Mouse (Mus musculus) intestine, postnatal 0 days (tissue): ENCODE data around the gene Cltc. TPM values are rescaled to one million over a fixed set of nuclear protein-coding genes. Genes with fewer than 3 reads are reported as not detected.
A peak's percentile ranks its signal among the peaks of the same experiment; 100 is the strongest.

Experiments
- ATAC-seq: fragments of 200-750 bp; cut with Nextera tagmentation; 2 replicates; pipeline ENCODE4 v1.8.0; 2017; ENCODE audit warnings: mild to moderate bottlenecking, moderate TSS enrichment, moderate library complexity
- H3K27ac ChIP-seq: fragments of 300-500 bp; sonication (generic); 2 replicates; pipeline ENCODE4 v1.5.1; 2014; ENCODE audit warnings: mild to moderate bottlenecking, low read depth, low read length, moderate library complexity
- H3K27me3 ChIP-seq: fragments of 300-500 bp; sonication (generic); replicated peaks from 2 replicates; pipeline ENCODE4 v1.6.1; 2014; ENCODE audit warnings: low read length, mixed read lengths; ENCODE audit not compliant: control insufficient read depth, insufficient read depth
- H3K36me3 ChIP-seq: fragments of 300-500 bp; sonication (generic); 2 replicates; pipeline ENCODE4 v1.6.1; 2014; ENCODE audit warnings: mild to moderate bottlenecking, moderate library complexity; ENCODE audit not compliant: control insufficient read depth, insufficient read depth
- H3K4me1 ChIP-seq: fragments of 300-500 bp; sonication (generic); replicated peaks from 2 replicates; pipeline ENCODE4 v1.6.1; 2014; ENCODE audit warnings: antibody characterized with exemption, low read length, mixed read lengths; ENCODE audit not compliant: control insufficient read depth, insufficient read depth
- H3K4me2 ChIP-seq: fragments of 300-500 bp; sonication (generic); replicated peaks from 2 replicates; pipeline ENCODE4 v1.6.1; 2014; ENCODE audit warnings: low read depth, mild to moderate bottlenecking, moderate library complexity
- H3K4me3 ChIP-seq: fragments of 300-500 bp; sonication (generic); 2 replicates; pipeline ENCODE4 v1.5.1; 2014; ENCODE audit warnings: low read depth, low read length
- H3K9ac ChIP-seq: fragments of 300-500 bp; sonication (generic); 2 replicates; pipeline ENCODE4 v1.6.1; 2014; ENCODE audit warnings: mild to moderate bottlenecking, low read depth, low read length
- H3K9me3 ChIP-seq: fragments of 300-500 bp; sonication (generic); 2 replicates; pipeline ENCODE4 v1.6.1; 2016; ENCODE audit warnings: mixed run types; ENCODE audit not compliant: control insufficient read depth
- CTCF ChIP-seq: sonication (generic); IDR thresholded peaks from 2 replicates; pipeline ENCODE4 v1.5.1; 2016; ENCODE audit warnings: low read depth, mild to moderate bottlenecking, control low read depth, antibody characterized with exemption, moderate library complexity
- WGBS: fragments of 180-500 bp; shearing (Covaris S2); extraction: QIAGEN DNeasy Blood & Tissue Kit; methylation state at CpG from one replicate; pipeline ENCODE4 v1.1.7; 2014; 5-methylcytosine and 5-hydroxymethylcytosine counted together
- polyA plus RNA-seq: library from polyadenylated mRNA; unstranded; fragments of >200 nt; fragmentation: Nextera tagmentation; extraction: Ambion mirVana; gene quantifications from 2 replicates; pipeline ENCODE4 v1.2.1, GENCODE M21; 2015

Gene Cltc
- polyA plus RNA-seq, 1 experiment from 2014 or later: 87.3 TPM

DNA sequence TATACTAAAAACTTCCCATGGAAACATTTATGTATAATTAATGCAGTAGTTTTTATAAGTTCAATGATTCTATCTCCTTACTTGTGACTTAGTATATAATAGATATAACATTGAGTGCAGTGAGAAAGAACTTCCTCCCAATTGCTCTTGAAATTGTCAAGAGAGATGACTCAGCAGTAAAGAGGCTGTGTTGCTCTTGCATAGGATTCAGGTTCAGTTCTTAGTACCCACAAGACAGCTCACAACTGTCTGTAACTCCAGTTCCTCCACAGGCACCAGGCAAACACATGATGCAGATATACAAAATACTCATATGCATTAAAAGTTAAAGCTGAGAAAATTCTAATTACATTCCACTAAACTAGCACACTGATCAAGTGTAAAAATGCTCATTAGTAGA lies 99.5 kb downstream of the Cltc start:
- Histone ChIP-seq H3K4me3 (no peak overlapping the region), H3K27ac (no peak overlapping the region), H3K9ac (no peak overlapping the region), H3K4me1 (0 out of 2 replicates have a peak, but pooled peaks cover 4% of the 10 kb centered on the region), H3K4me2 (no peak overlapping the region), H3K36me3 (peaks cover 25% of the 10 kb centered on the region), H3K9me3 (no peaks in the 10 kb centered on the region), H3K27me3 (no peaks in the 10 kb centered on the region)
- no peak for TF ChIP-seq CTCF
- no peak for ATAC-seq

DNA sequence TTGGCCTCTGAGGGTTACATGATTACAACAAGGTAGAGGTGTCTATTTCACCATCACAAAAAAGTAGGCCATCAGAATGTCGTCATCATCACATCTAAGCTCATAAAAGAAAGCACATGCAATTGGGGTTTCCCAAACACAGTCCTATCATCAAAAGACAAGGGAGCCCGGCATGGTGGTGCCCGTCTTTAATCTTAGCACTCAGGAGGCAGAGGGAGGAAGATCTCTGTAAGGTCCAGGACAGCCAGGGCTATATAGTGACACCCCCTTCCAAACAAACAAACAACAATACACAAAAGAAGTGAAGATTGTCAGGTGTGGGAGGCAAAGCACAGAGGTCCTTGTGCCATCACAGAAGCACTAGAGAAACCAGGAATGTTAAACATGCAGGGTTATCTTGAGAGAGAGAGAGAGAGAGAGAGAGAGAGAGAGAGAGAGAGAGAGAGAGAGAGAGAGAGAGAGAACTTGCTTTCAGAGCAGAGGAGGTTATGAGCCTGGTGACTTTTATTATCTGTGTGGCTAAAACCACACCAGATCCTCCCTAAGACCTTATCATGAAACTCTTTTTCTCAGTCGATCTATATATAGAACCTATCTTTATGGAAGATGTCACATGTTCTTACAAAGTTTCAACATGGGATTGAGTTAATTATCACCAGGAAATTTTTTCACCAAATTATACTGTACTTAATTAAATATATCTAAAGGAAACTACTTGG lies 100.4 kb downstream of the Cltc start:
- Histone ChIP-seq H3K27ac (0 out of 2 replicates have a peak overlapping the region, but pooled peaks have one; percentile 35), H3K27me3 (no peaks in the 10 kb centered on the region), H3K4me3 (no peak overlapping the region), H3K9ac (no peak overlapping the region), H3K36me3 (peaks cover 17% of the 10 kb centered on the region), H3K4me2 (no peak overlapping the region), H3K4me1 (0 out of 2 replicates have a peak, but pooled peaks cover 4% of the 10 kb centered on the region), H3K9me3 (no peaks in the 10 kb centered on the region)
- no peak for TF ChIP-seq CTCF
- WGBS: 61% methylated on average over 4 of the region's 4 CpGs
- no peak for ATAC-seq

DNA sequence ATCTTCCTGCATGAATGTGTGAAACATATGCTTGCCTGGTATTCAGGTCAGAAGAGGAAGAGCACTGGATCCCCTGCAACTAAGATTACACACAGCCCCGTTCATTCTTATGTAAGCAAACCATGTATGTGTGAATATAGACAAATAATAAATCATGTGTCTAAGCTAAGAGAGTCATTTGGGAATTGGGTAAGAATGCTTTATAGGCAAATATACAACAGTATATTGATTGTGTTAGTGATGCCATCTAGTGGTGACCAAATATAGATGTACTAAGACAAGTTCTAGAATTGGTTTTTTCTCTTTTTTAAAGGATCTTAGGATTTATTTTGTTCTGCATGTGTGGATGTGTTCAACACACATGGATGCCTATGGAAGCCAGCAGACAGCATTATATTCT lies 101.7 kb downstream of the Cltc start:
- WGBS: 10% methylated on average over 1 of the region's 1 CpGs
- Histone ChIP-seq H3K4me1 (0 out of 2 replicates have a peak, but pooled peaks cover 4% of the 10 kb centered on the region), H3K4me3 (no peak overlapping the region), H3K27ac (no peak overlapping the region), H3K4me2 (no peak overlapping the region), H3K27me3 (no peaks in the 10 kb centered on the region), H3K9me3 (no peaks in the 10 kb centered on the region), H3K36me3 (peaks cover 12% of the 10 kb centered on the region), H3K9ac (no peak overlapping the region)
- no peak for ATAC-seq
- peak; percentile 72 for TF ChIP-seq CTCF

DNA sequence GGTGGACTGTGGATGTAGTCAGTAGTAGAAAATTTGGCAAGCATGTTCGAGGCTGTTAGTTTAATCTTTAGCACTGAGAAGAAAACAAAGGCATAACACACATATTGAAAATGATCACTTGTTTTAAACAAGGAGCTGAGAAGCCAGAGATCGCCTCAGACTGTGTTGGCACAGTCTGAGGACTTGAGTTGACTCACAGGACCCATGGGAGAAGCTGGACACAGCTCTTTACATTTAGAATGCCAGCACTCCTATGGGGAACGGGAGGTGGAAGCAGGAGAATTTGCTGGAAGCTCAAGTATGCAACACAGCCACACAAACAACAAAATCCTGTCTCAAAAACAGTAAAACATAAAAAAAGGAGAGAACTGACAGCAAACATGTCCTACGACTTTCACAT lies 103.3 kb downstream of the Cltc start:
- 80% methylated on average over 4 of the region's 4 CpGs for WGBS

GRCm38 (mm10) chr11:86653446-86653845 lies 103.9 kb downstream of the Cltc start:
- WGBS: 33% methylated on average over 3 of the region's 3 CpGs
- peak; percentile 86 for TF ChIP-seq CTCF
- H3K4me1 ChIP-seq: 0 out of 2 replicates have a peak, but pooled peaks cover 4% of the 10 kb centered on the region
- H3K9me3 ChIP-seq: no peaks in the 10 kb centered on the region
- no peak overlapping the region for H3K27ac ChIP-seq
- no peak overlapping the region for H3K9ac ChIP-seq
- H3K27me3 ChIP-seq: no peaks in the 10 kb centered on the region
- no peak for ATAC-seq
- no peak overlapping the region for H3K4me3 ChIP-seq
- H3K4me2 ChIP-seq: no peak overlapping the region
- peaks cover 11% of the 10 kb centered on the region for H3K36me3 ChIP-seq

More for the DNA sequence above, 103.3 kb downstream of the Cltc start:
- H3K9ac ChIP-seq: no peak overlapping the region
- no peaks in the 10 kb centered on the region for H3K27me3 ChIP-seq
- no peaks in the 10 kb centered on the region for H3K9me3 ChIP-seq
- no peak overlapping the region for H3K27ac ChIP-seq
- no peak for TF ChIP-seq CTCF
- no peak for ATAC-seq
- H3K4me2 ChIP-seq: no peak overlapping the region
- H3K36me3 ChIP-seq: peaks cover 9% of the 10 kb centered on the region
- 0 out of 2 replicates have a peak, but pooled peaks cover 4% of the 10 kb centered on the region for H3K4me1 ChIP-seq
- no peak overlapping the region for H3K4me3 ChIP-seq

- ATAC-seq: no peak
- no peak overlapping the region for H3K4me3 ChIP-seq
- no peak overlapping the region for H3K4me2 ChIP-seq
Measured at GRCm38 (mm10) chr11:86652578-86652979, 104.8 kb downstream of the Cltc start.

More at GRCm38 (mm10) chr11:86652578-86652979, 104.8 kb downstream of the Cltc start:
- H3K4me1 ChIP-seq: 0 out of 2 replicates have a peak, but pooled peaks cover 4% of the 10 kb centered on the region
- no peak for TF ChIP-seq CTCF
- H3K9me3 ChIP-seq: no peaks in the 10 kb centered on the region
- 90% methylated on average over 4 of the region's 4 CpGs for WGBS
- H3K36me3 ChIP-seq: peaks cover 10% of the 10 kb centered on the region
- no peak overlapping the region for H3K9ac ChIP-seq
- no peaks in the 10 kb centered on the region for H3K27me3 ChIP-seq
- no peak overlapping the region for H3K27ac ChIP-seq
